Mouse (Mus musculus) bone marrow, adult 2 months (tissue): ENCODE results near the gene Amotl1.

Source experiments
- CTCF ChIP-seq: fragments of 200-500 bp; IDR thresholded peaks from 2 replicates; pipeline ENCODE4 v1.5.1; 2011; ENCODE audit warnings: low read length, control low read depth; ENCODE audit not compliant: control insufficient read depth, insufficient read depth
- POLR2A ChIP-seq: fragments of 200-500 bp; IDR thresholded peaks from 2 replicates; pipeline ENCODE4 v1.6.1; 2011; ENCODE audit warnings: low read depth, mild to moderate bottlenecking, control low read depth, low read length, borderline replicate concordance; ENCODE audit not compliant: control insufficient read depth

GRCm38 (mm10) chr9:14500023-14500915 lies 144.6 kb downstream of the Amotl1 start, which contains the start of the genes Kdm4d and Cwc15:
- TF ChIP-seq CTCF (no peak), POLR2A (no peak; the same call in 1 of the 2 replicates)
